Mouse (Mus musculus): ENCODE data around the gene Srrm1.

The Srrm1 gene

DNA sequence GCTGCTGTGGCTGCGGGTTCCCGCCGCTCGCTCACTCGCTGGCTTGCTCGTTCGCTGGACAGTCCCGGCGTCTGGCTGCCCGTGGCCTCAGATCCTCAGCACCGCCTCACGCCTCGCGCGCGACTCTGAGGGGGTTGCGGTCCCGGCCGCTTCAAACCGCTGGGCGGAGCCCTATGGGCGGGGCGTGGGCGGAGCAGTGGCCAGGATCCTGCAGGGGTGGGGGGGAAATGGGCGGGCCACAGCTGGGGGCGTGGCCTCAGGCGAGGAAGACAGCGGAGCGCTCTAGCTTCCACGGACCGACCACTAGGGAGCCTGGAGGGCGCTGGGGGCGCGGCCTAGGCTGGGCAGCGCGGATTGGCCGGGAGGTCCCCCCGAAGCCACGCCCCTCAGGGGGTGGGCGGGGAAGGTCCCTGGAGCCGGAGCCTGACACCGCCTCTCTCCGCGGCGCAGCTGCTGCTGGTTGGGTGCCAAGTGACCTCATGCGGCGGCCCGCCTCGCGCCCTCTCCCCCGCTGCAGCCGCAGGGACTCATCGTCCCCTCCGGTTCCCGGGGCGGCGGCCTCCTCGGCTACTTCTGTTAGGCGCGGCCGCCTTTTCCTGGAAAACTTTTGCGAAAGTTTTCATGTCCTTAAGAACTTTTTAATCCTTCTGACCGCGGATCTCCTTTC is 80.3 kb downstream of the Srrm1 start, which contains the start of gene Clic4:
Gene Clic4 (minus strand): TSS at position 175 of the 667 bp plus-strand sequence.
- peak; percentile 98 to 100 for DNase-seq (ENCODE audit: low spot score in 2 of 2)

DNA sequence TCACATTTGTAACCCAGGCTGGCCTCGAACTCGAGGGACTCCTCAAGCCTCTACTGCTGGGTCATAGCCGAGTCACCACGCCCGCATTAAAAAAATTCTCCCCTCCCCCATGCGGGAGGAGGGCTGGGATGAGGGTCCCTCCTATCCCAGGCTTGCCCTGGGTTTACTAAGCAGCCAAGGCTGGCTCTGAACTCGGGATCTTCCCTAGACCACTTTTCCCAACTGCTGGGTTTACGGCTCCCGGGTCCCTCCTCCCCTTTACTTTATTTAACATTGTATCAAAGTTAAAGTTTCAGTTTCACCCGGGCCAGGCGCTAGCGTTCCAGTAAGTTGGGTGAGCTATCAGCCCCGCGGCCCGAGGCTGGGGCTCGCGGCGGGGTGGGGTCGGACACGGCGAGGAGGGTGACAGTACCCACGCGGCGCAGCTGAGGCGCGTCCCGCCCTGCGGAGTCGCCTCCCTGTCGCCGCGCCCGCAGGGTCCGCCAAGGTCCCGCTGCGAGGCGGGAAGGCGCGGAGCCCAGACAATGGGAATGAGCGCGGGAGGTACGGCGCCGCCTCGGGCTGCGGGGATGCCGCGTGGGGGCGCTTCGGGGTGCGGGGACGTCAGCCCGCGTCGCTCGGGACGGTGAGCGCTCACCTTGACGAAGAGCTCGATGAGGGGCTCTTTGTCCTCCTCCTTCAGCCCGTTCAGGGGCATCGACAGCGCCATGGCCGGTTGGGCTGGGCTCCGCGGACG is 81.1 kb downstream of the Srrm1 start:
- DNase-seq (ENCODE audit: low spot score in 2 of 2), result peak; percentile 36 to 50

DNA sequence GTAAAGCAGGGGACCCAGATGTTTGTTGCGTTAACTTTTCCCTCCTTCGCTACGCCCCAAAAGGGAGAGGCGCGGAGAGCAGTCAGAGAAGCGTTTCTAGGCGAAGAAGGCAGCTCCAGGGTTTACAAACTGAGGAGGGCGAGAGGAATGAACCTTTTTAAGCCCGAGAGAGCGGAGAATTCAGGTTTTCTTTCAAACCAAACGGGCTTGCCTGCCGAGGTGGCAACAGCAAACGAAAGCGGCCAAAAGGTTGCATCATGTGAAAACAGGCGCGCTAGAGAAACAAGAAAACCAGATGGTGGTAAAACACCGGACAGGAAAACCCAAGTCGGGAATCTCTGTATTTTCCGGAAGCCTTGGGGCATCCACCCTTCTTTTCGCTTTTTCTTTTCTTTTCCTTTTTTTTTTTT is 81.7 kb downstream of the Srrm1 start:
- DNase-seq (ENCODE audit: low spot score in 2 of 2), result peak in 1 of 2 experiments; percentile 22

Data from urinary bladder, adult 18-20 months (tissue).